Mouse (Mus musculus) bone marrow macrophage, adult 2 months (primary cell): Measurements from ENCODE around the gene Mnt. TPM values are rescaled to one million over a fixed set of nuclear protein-coding genes. Genes with fewer than 3 reads are reported as not detected.

Experiments used
- H3K27ac ChIP-seq: 2 replicates; pipeline ENCODE4 v1.5.1; 2012; ENCODE audit warnings: low read depth, low read length; ENCODE audit not compliant: insufficient read depth
- H3K4me1 ChIP-seq: 2 replicates; pipeline ENCODE4 v1.6.1; 2012; ENCODE audit warnings: low read length; ENCODE audit not compliant: control insufficient read depth, insufficient read depth
- H3K4me3 ChIP-seq: 2 replicates; pipeline ENCODE4 v1.5.1; 2012; ENCODE audit warnings: mild to moderate bottlenecking, low read length, moderate library complexity; ENCODE audit not compliant: insufficient read depth
- CTCF ChIP-seq: IDR thresholded peaks from 2 replicates; pipeline ENCODE4 v1.5.1; 2012; ENCODE audit warnings: low read depth, mild to moderate bottlenecking, low read length, moderate library complexity
- POLR2A ChIP-seq: IDR thresholded peaks from 2 replicates; pipeline ENCODE4 v1.6.1; 2012; ENCODE audit warnings: mild to moderate bottlenecking, low read depth, low read length, borderline replicate concordance
- polyA plus RNA-seq: library from polyadenylated mRNA; stranded (reverse); fragments of >200 nt; gene quantifications from 2 replicates; pipeline ENCODE4 v1.2.4, GENCODE M21; 2012; ENCODE audit not compliant: missing spikeins, insufficient read depth, insufficient read length

The Mnt gene
- polyA plus RNA-seq, 1 experiment: 29.9 TPM

DNA sequence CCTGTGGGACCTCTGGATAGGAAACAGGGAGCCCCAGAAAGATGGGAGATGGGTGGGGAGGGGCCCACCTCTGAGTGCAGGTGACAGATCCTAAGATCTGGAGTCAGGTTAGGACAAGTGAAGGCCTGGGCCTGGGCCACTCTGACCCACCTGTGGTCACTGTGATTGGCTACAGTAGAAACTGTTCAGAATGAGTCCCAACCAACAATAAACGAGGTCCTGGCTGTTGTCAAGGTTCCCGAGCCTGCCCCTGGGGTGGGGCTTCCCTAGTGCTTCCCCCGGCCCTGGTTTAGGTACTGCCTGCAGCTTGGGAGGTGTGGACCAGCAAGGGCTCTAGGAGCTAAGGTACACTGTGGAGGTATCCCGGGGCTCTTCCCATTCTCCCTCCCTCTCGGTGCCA lies 13.0 kb downstream of the Mnt start:
- TF ChIP-seq POLR2A (no peak), CTCF (no peak)
- no peak overlapping the region for H3K27ac ChIP-seq
- no peak overlapping the region for H3K4me3 ChIP-seq
- H3K4me1 ChIP-seq: peaks cover 13% of the 10 kb centered on the region

DNA sequence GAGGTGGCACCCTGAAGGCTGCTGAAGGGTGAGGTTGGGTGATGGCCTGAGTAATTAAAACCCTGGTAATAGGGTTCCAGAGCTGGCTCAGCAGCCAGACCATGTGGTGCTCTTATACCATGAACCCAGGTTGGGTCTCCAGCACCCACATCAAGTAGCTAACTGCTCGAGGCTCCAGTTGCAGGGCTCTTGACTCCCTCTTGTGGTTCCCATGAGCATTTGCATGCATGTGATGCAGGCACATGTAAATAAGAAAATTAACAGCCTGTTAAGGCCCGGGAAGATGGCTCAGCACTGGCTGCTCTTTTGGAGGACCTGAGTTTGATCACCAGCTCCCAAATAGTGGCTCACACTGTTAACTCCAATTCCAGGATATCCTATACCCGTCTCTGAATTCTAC lies 15.1 kb downstream of the Mnt start:
- no peak overlapping the region for H3K4me3 ChIP-seq
- TF ChIP-seq POLR2A (no peak), CTCF (peak; percentile 42)
- no peak overlapping the region for H3K27ac ChIP-seq
- no peaks in the 10 kb centered on the region for H3K4me1 ChIP-seq

DNA sequence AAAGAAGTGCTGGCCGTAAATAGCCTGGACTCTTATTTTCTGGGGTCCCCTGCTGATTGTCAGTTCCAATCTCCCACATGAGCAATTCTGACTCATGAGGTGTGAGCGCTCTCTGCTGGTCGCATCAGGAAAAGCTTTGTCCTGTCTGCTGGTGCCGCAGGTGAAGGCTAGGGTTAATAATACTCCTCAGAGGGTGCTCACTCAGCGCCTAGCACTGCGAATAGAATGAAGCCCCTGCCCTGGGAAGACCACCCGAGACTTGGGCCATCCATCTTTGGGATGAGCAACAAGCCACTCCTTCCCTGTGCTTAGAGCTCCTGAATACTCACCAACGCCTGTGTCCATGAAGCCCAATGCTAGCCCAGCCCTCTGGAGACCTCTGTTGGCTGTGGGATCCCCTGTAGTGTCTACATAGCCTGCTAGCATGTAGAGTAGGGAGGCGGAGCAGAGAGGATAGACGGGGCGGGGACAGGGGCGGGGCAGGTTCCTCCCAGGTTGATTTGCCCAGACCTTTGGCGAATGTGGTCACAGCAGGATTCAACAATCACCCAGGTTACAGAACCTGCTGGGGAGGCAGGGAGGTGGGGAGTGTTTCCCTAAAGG lies 17.3 kb downstream of the Mnt start:
- no peak overlapping the region for H3K27ac ChIP-seq

DNA sequence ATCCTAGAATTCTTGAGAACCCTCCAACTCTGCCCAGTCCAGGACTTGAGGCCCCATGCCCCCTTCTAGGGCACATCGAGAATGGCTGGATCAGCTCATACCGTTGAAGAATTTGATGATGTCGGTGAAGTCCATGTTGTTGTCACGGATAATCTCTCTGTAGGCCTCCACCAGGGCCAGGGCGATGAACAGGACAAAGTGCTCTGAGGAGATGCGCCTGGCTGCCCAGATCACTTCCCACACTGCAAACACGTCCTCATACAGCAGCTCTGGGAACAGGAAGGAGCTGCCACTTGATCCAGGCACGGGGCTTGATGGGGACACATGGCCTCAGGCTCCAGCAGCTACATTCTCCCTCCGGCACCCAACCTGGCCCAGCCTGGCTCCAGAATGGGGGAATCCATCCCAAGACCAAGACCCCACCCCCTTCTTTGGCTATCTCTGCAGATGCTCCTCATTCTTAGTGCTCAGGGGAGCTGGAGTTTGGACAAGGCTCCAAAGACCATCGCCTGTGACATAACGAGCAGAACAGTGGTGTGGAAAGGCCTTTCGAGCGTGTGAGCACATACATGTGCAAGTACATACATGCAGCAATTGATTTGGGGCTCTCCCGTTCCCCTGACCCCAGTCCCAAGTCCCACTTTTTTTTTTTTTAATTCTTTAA lies 20.4 kb downstream of the Mnt start:
- no peaks in the 10 kb centered on the region for H3K4me1 ChIP-seq
- H3K4me3 ChIP-seq: no peak overlapping the region
- H3K27ac ChIP-seq: no peak overlapping the region
- TF ChIP-seq CTCF (no peak), POLR2A (no peak)

More for the DNA sequence above, 17.3 kb downstream of the Mnt start:
- no peaks in the 10 kb centered on the region for H3K4me1 ChIP-seq
- peak; percentile 91 for TF ChIP-seq CTCF
- no peak for TF ChIP-seq POLR2A
- H3K4me3 ChIP-seq: no peak overlapping the region

DNA sequence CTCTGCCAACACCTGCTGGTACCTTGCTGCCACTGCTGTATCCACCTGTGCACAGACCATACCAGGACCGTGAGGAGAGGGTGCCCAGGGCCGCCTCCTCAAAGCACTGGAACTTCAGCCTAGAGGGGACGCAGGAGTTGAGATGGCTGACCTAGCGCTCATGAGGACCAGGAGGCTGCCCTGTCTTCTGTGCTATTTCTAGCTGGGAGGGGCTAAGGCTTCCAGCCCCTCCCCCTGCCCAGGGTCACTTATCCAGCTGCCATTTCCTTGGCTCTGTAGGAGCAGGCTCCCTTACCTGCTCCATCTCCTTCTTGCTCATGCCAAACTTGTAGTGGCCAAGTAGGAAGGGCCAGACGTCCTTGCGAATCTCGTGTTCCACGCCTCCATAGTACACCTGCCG lies 27.0 kb downstream of the Mnt start:
- Histone ChIP-seq H3K27ac (no peak overlapping the region), H3K4me3 (no peak overlapping the region)
- TF ChIP-seq CTCF (no peak), POLR2A (no peak)

DNA sequence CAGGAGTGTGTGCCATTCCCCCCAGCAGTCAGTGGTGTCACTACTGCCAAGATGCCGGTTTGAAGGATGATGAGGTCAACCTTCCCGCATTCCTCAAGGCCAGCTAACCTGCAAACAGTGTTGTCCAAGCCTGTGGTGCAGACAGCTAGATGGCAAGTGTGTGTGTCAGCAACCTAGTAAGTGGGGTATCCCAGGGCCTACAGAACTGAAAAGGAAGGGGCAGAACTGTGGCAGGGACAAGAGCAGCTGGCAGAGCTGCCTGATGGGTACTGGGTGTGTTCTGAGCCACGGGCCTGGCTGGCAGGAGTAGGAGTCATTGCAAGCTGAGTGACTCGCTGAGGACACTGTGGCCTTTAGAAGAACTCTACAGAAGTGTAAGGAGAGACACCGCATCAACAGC lies 31.4 kb downstream of the Mnt start:
- H3K27ac ChIP-seq: no peak overlapping the region
- no peak overlapping the region for H3K4me3 ChIP-seq
- H3K4me1 ChIP-seq: no peaks in the 10 kb centered on the region
- TF ChIP-seq CTCF (no peak), POLR2A (no peak)

More for the DNA sequence above, 27.0 kb downstream of the Mnt start:
- H3K4me1 ChIP-seq: no peaks in the 10 kb centered on the region

DNA sequence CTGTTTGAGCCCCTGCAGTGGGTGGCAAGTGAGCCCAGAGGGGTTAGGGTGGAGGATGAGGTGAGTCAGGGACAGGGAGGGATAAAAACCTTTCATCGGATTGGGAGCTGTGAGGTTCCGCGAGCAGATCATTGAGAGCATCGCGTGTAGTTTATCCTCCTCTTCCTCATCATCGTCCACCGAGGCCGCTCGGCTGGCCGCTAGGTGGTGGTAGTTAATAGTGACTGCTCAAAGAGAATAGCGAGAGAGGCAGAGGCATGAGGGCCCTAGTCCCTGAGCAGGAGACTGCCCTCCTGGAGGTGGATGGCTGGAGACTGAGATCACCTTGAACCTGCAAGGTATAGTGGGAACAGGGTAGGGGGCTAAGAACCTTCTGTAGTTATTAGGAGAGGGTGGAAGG lies 32.8 kb downstream of the Mnt start:
- no peak for TF ChIP-seq POLR2A
- TF ChIP-seq CTCF: no peak
- Histone ChIP-seq H3K4me1 (no peaks in the 10 kb centered on the region), H3K4me3 (no peak overlapping the region), H3K27ac (no peak overlapping the region)

DNA sequence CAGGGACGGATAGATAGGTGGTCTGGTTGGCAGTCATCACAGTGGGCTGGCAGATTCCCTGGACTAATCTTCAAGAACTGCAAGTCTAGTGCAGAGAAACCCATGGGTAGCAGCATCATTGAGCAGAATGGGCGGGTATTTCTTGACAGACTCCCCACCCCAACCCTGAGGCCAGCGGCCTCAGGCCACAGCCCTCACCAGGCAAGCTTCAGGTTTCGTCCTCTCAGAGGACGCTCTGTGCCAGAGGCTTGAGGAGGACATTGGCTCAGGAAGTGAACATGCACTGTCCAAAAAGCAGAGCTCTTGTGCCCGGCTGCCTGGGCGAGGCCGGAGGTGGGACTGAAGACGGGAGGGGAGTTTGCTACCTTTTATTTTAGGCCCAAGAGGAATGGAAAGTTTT lies 33.7 kb downstream of the Mnt start:
- TF ChIP-seq CTCF (no peak), POLR2A (no peak)
- no peak overlapping the region for H3K4me3 ChIP-seq
- H3K4me1 ChIP-seq: no peaks in the 10 kb centered on the region
- H3K27ac ChIP-seq: no peak overlapping the region

DNA sequence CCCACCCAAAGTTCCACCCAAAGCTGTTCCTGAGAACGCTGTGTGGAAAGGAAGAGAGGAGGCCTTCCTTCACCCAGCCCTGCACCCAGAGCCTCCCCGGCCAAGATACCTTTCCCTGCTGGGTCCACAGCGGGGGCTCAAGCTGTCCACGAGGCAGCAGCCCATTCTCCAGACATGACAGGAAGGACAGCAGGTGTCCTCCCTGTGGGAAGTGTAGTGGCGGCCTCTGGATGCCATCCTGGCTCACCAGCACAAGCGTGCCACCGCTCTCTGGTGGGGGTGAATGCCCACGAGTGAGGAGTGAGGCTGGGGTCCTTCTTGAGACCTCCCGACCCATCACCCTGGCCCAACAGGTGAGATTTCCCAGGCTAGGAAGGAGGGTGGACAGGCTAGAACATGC lies 34.5 kb downstream of the Mnt start:
- H3K4me1 ChIP-seq: no peaks in the 10 kb centered on the region
- no peak overlapping the region for H3K4me3 ChIP-seq
- no peak for TF ChIP-seq POLR2A
- no peak for TF ChIP-seq CTCF
- no peak overlapping the region for H3K27ac ChIP-seq

DNA sequence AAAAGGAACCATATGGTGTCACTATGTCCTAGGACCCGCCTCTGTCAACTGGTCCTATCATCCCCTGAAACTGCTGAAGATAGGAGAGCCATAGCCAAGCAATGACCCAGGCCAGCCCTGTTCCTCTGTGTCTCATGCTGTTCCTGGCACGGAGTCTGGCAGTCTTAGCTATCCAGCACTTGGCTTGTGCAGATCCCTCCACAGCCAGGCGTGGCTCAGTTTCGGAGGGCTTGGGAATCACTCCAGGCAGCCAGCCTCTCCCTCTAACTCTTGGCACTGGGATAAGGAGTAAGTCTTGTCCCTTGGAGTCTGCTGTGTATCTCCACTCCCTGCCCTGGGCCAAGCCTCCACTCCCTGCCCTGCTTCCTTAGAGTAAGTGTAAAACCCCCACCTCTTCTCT lies 35.9 kb downstream of the Mnt start:
- no peak for TF ChIP-seq CTCF
- Histone ChIP-seq H3K4me1 (no peaks in the 10 kb centered on the region), H3K4me3 (no peak overlapping the region), H3K27ac (no peak overlapping the region)

DNA sequence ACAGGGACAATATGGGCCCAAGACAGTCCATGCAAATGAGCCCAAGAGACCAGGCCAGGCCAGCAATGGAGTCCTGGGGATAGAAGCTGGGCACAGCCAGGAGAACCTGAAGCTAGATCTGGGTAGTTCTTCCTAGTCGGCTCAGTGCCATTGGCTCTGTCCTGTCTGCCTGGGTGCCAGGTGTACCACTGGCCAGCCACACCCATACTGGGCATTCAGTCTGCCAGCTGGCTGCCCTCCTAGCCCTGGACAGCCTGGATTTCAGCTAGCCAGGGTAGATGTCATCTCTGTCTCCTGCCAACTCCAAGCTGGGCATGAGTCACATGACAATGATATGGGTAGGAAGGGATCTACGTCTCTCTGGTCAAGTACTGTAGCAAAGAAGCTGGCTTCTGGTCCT lies 36.5 kb downstream of the Mnt start:
- H3K4me3 ChIP-seq: no peak overlapping the region
- TF ChIP-seq POLR2A (no peak), CTCF (no peak)
- no peaks in the 10 kb centered on the region for H3K4me1 ChIP-seq
- no peak overlapping the region for H3K27ac ChIP-seq
